Mouse (Mus musculus): Measurements from ENCODE around the gene Paqr4. TPM values are rescaled to one million over a fixed set of nuclear protein-coding genes. Genes with fewer than 3 reads are reported as not detected.

Paqr4 gene
- polyA plus RNA-seq, 1 experiment, result 2.4 TPM

DNA sequence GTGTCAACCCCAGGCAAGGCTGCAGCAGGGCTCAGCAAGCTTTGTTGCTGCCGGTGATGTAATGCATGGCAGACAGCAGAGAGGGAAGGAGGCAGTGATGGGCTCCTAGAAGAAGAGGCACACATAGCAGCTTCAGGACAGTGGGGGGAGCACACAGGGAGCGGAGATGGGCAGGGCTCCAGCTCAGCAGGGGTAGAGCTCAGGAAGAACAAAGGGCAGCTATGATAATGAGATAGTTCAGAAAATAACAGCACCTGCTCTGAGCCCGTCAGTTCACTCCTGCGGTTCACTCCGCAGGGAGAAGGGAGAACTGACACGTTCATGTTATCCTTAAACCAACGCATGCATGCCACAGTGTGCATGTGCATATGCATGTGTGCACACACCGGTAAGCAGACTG, 18.1 kb upstream of the Paqr4 start:
- TF ChIP-seq POLR2A (IDR thresholded peaks at IDR 0.05; ENCODE audit: insufficient read depth, low read length), result no peak
- no peak for TF ChIP-seq CTCF (IDR thresholded peaks at IDR 0.05; ENCODE audit: low read depth, low read length)
- TF ChIP-seq EP300 (IDR thresholded peaks at IDR 0.05; ENCODE audit: insufficient read depth, low read depth, low read length), result 0 out of 2 replicates have a peak, but pooled peaks have one; percentile 16
- Histone ChIP-seq H3K9me3 (replicated peaks; ENCODE audit: control insufficient read depth, insufficient read depth, low read length, poor library complexity, severe bottlenecking) (no peaks in the 10 kb centered on the region), H3K4me3 (ENCODE audit: low read depth, low read length) (no peak overlapping the region), H3K9ac (ENCODE audit: low read depth, poor library complexity, severe bottlenecking) (no peak overlapping the region), H3K27me3 (ENCODE audit: control insufficient read depth, insufficient read depth, low read length, poor library complexity, severe bottlenecking) (no peaks in the 10 kb centered on the region), H3K27ac (ENCODE audit: insufficient read depth, low read length) (no peak overlapping the region), H3K4me1 (ENCODE audit: control insufficient read depth, insufficient read depth, low read length) (peaks cover 6% of the 10 kb centered on the region), H3K36me3 (ENCODE audit: control insufficient read depth, insufficient read depth, low read length, poor library complexity, severe bottlenecking) (peaks cover 3% of the 10 kb centered on the region; the same call in 1 of the 2 replicates)

DNA sequence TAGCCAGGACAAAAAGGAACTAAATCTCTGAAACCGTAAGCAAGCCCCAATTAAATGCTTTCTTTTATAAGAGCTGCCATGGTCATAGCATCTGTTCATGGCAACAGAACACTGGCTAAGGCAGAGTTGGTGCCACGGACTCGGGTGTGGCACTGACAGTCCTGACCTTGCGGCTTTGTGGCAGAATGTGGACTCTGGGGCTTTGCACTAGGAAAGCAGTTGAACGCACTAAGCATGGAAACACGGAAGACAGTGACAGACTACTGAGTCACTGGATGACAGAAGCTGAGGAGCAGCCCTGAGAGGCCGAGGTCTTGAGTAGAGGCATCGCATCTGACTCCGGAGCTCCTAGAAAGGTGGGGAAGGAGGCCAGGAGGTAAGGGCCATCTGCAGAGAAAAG, 16.9 kb upstream of the Paqr4 start:
- no peak overlapping the region for H3K9ac ChIP-seq (ENCODE audit: low read depth, poor library complexity, severe bottlenecking)
- TF ChIP-seq POLR2A (IDR thresholded peaks at IDR 0.05; ENCODE audit: insufficient read depth, low read length) (no peak), EP300 (IDR thresholded peaks at IDR 0.05; ENCODE audit: insufficient read depth, low read depth, low read length) (no peak), CTCF (IDR thresholded peaks at IDR 0.05; ENCODE audit: low read depth, low read length) (no peak)
- no peaks in the 10 kb centered on the region for H3K9me3 ChIP-seq (replicated peaks; ENCODE audit: control insufficient read depth, insufficient read depth, low read length, poor library complexity, severe bottlenecking)
- peaks cover 4% of the 10 kb centered on the region for H3K4me1 ChIP-seq (ENCODE audit: control insufficient read depth, insufficient read depth, low read length)
- peaks cover 3% of the 10 kb centered on the region; the same call in 1 of the 2 replicates for H3K36me3 ChIP-seq (ENCODE audit: control insufficient read depth, insufficient read depth, low read length, poor library complexity, severe bottlenecking)
- no peak overlapping the region for H3K27ac ChIP-seq (ENCODE audit: insufficient read depth, low read length)
- no peaks in the 10 kb centered on the region for H3K27me3 ChIP-seq (ENCODE audit: control insufficient read depth, insufficient read depth, low read length, poor library complexity, severe bottlenecking)
- no peak overlapping the region for H3K4me3 ChIP-seq (ENCODE audit: low read depth, low read length)

DNA sequence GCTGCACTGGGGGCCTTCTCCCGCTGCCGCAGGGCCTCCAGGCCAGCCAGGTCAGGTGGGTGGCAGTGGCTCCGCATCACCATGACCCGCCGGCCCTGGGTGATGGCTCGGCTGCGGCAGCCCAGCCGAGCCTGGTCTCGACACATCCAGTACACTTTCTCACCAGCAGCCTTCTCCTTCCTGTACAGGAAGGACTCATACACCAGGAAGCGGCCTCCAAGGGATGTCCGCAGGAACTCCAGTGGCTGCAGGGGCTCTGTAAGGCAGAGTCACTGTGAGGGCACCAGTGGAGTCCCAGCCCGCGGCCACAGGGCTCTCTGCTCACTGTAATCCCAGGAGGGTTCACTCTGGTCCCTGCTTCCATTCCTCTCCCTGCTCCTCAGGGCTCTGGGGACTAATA, 15.0 kb upstream of the Paqr4 start:
- H3K27me3 ChIP-seq (ENCODE audit: control insufficient read depth, insufficient read depth, low read length, poor library complexity, severe bottlenecking), result no peaks in the 10 kb centered on the region
- peaks cover 3% of the 10 kb centered on the region; the same call in 1 of the 2 replicates for H3K36me3 ChIP-seq (ENCODE audit: control insufficient read depth, insufficient read depth, low read length, poor library complexity, severe bottlenecking)
- TF ChIP-seq CTCF (IDR thresholded peaks at IDR 0.05; ENCODE audit: low read depth, low read length) (no peak), POLR2A (IDR thresholded peaks at IDR 0.05; ENCODE audit: insufficient read depth, low read length) (no peak), EP300 (IDR thresholded peaks at IDR 0.05; ENCODE audit: insufficient read depth, low read depth, low read length) (no peak)
- H3K9me3 ChIP-seq (replicated peaks; ENCODE audit: control insufficient read depth, insufficient read depth, low read length, poor library complexity, severe bottlenecking), result no peaks in the 10 kb centered on the region
- H3K27ac ChIP-seq (ENCODE audit: insufficient read depth, low read length), result no peak overlapping the region
- 0 out of 2 replicates have a peak overlapping the region, but pooled peaks have one; percentile 26 for H3K4me3 ChIP-seq (ENCODE audit: low read depth, low read length)
- no peak overlapping the region for H3K9ac ChIP-seq (ENCODE audit: low read depth, poor library complexity, severe bottlenecking)
- H3K4me1 ChIP-seq (ENCODE audit: control insufficient read depth, insufficient read depth, low read length), result peaks cover 4% of the 10 kb centered on the region

DNA sequence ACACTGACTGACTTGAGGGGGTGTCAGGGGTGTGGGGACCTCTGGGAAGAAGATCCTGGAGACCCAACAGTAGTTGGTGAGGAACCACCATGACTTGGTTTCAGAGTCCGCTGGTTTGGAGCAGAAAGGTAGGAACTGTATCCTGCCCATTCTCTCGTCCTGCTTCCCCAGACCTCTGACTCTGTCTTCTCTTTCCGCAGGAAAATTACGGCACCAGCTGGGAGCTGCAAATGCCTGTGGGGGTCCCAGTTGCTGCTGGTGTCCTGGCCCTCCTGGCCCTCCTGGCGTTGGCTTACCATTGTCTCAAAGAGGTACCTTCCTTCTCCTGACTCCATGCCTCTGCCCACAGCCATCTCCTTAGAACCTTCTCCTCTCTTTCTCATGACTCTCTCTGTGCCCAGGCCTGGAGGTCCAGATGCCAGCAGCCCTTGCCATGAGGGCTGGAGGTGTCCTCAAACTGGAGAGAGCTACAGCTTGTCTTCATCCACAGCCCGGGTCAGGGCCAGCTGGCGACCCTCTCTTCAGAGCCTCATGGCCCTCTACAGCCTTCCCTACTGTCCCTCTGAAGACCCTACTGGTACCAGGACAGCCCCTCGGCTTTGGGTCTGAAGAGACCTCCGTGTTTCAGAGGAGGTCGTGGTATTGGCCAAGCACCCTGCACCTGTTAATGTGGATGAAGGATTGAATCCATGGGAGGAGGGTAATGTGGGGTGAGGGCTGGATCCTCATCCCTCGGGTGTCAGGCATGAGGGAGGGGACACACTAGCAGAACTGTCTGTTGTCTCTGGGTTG, 8.9 kb upstream of the Paqr4 start:
- TF ChIP-seq POLR2A (IDR thresholded peaks at IDR 0.05; ENCODE audit: insufficient read depth, low read length), result no peak
- no peak for TF ChIP-seq CTCF (IDR thresholded peaks at IDR 0.05; ENCODE audit: low read depth, low read length)
- TF ChIP-seq EP300 (IDR thresholded peaks at IDR 0.05; ENCODE audit: insufficient read depth, low read depth, low read length), result no peak
- Histone ChIP-seq H3K4me1 (ENCODE audit: control insufficient read depth, insufficient read depth, low read length) (no peaks in the 10 kb centered on the region), H3K36me3 (ENCODE audit: control insufficient read depth, insufficient read depth, low read length, poor library complexity, severe bottlenecking) (no peaks in the 10 kb centered on the region), H3K9me3 (replicated peaks; ENCODE audit: control insufficient read depth, insufficient read depth, low read length, poor library complexity, severe bottlenecking) (no peaks in the 10 kb centered on the region), H3K27ac (ENCODE audit: insufficient read depth, low read length) (no peak overlapping the region), H3K27me3 (ENCODE audit: control insufficient read depth, insufficient read depth, low read length, poor library complexity, severe bottlenecking) (no peaks in the 10 kb centered on the region; the same call in 1 of the 2 replicates), H3K4me3 (ENCODE audit: low read depth, low read length) (no peak overlapping the region), H3K9ac (ENCODE audit: low read depth, poor library complexity, severe bottlenecking) (no peak overlapping the region)

- H3K4me1 ChIP-seq (ENCODE audit: control insufficient read depth, insufficient read depth, low read length), result no peaks in the 10 kb centered on the region
- H3K36me3 ChIP-seq (ENCODE audit: control insufficient read depth, insufficient read depth, low read length, poor library complexity, severe bottlenecking), result no peaks in the 10 kb centered on the region
- no peak overlapping the region for H3K4me3 ChIP-seq (ENCODE audit: low read depth, low read length)
- H3K27me3 ChIP-seq (ENCODE audit: control insufficient read depth, insufficient read depth, low read length, poor library complexity, severe bottlenecking), result no peaks in the 10 kb centered on the region; the same call in 1 of the 2 replicates
- H3K27ac ChIP-seq (ENCODE audit: insufficient read depth, low read length), result no peak overlapping the region
- TF ChIP-seq POLR2A (IDR thresholded peaks at IDR 0.05; ENCODE audit: insufficient read depth, low read length), result no peak
- TF ChIP-seq CTCF (IDR thresholded peaks at IDR 0.05; ENCODE audit: low read depth, low read length), result peak; percentile 21
- no peaks in the 10 kb centered on the region for H3K9me3 ChIP-seq (replicated peaks; ENCODE audit: control insufficient read depth, insufficient read depth, low read length, poor library complexity, severe bottlenecking)
- no peak overlapping the region for H3K9ac ChIP-seq (ENCODE audit: low read depth, poor library complexity, severe bottlenecking)
Measured at GRCm38 (mm10) chr17:23748631-23749391, 8.1 kb upstream of the Paqr4 start.
